In the genomic region with DNA sequence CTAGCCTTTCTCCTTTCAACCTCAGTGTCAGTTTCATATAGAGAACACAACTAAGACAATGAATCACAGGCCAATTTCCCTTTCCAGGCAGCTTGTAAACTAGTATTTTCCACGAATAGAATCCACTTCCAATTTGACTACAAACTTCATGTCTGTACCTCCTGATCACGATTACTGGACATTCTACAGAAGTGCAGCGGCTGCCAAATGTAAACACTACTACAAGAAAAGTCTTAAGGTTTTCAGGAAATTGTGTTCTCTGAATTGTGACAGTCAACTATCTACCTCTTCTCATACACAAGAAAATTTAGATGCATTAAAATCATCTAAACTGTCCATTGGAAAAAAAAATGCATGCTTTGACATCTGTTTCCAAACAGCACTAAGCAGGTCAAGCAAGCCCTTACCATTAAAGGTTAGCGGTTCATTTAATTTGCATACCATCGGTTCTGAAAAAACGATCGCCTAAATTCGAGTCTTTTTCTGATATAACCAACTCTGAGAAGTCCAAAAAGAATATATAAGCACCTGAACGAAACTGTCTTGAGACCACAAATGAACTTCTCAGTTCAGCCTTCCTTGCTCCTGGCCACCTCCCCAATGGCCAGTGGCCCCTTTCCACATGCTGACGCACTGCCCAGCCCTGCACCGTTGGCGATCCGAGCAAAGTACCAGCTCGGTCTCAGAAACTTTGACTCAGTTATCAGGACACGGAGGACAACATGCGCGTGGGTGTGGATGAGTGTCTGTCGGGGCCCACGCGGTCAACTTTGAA, we compare ENCODE assay signal across 8 mouse cellular contexts. TPM values are rescaled to one million over a fixed set of nuclear protein-coding genes. Genes with fewer than 3 reads are reported as not detected.
A peak's percentile ranks its signal among the peaks of the same experiment; 100 is the strongest.
DNase-seq lines count a peak whose midpoint lies in the region; ATAC-seq and TF ChIP-seq lines count a peak whose summit lies in the region.

No protein-coding gene starts in this region.

- intact Hi-C loops in heart, postnatal 25 days (cut with DNase I) = loop anchor here (5.0 to 10.0 kb wide), 4 partner anchors 49 to 577 kb away; a partner anchor contains a TSS
- intact Hi-C loops in left cerebral cortex, postnatal 14 days (cut with DNase I) = loop anchor here (5.0 kb wide), 1 partner anchor 116 kb away; a partner anchor contains a TSS

- H3K4me3 ChIP-seq in embryonic facial prominence, embryonic 13.5 days = peak overlapping the region; percentile 89
- peak overlapping the region; percentile 99 for H3K4me3 ChIP-seq in liver, postnatal 0 days (ENCODE audit: low read depth, low read length)

- H3K4me1 ChIP-seq in embryonic facial prominence, embryonic 13.5 days = peaks cover 7% of the 10 kb centered on the region
- H3K4me1 ChIP-seq in liver, postnatal 0 days (ENCODE audit: insufficient read depth) = peaks cover 6% of the 10 kb centered on the region; the same call in 1 of the 2 replicates

- peak overlapping the region; percentile 89 for H3K9ac ChIP-seq in embryonic facial prominence, embryonic 13.5 days
- H3K9ac ChIP-seq in liver, postnatal 0 days (replicated peaks) = peak overlapping the region; percentile 100

- WGBS in embryonic facial prominence, embryonic 13.5 days = 9% methylated on average over 20 of the region's 20 CpGs
- WGBS in liver, postnatal 0 days (ENCODE audit: insufficient replicate concordance) = 4% methylated on average over 20 of the region's 20 CpGs

- DNase-seq in embryo, embryonic 9.5 days (ENCODE audit: extremely low spot score) = peak; percentile 41
- DNase-seq in embryo, embryonic 10 days (ENCODE audit: low spot score) = no peak
- DNase-seq in A20 (ENCODE audit: low read depth, low spot score) = peak; percentile 76
- DNase-seq in heart, postnatal 25 days (ENCODE audit: low spot score) = peak; percentile 14
- no peak for DNase-seq in liver, postnatal 0 days
- DNase-seq in ovary, postnatal 36 days (ENCODE audit: low spot score) = peak; percentile 34
- no peak for DNase-seq in left cerebral cortex, postnatal 14 days (ENCODE audit: low spot score in 2 of 2)

- TF ChIP-seq EP300 in liver, postnatal 0 days (IDR thresholded peaks at IDR 0.05; ENCODE audit: low read depth) = no peak

- ATAC-seq in embryonic facial prominence, embryonic 13.5 days (ENCODE audit: insufficient number of reproducible peaks, insufficient read depth, low FRiP score, low TSS enrichment, low read depth) = no peak
- peak; percentile 45 for ATAC-seq in liver, postnatal 0 days

- H3K36me3 ChIP-seq in embryonic facial prominence, embryonic 13.5 days = no peaks in the 10 kb centered on the region
- no peaks in the 10 kb centered on the region for H3K36me3 ChIP-seq in liver, postnatal 0 days (replicated peaks; ENCODE audit: insufficient read depth, low read length)

- H3K27me3 ChIP-seq in embryonic facial prominence, embryonic 13.5 days = no peaks in the 10 kb centered on the region
- no peaks in the 10 kb centered on the region for H3K27me3 ChIP-seq in liver, postnatal 0 days (ENCODE audit: insufficient read depth, low read length)

- H3K4me2 ChIP-seq in embryonic facial prominence, embryonic 13.5 days = peak overlapping the region; percentile 95
- H3K4me2 ChIP-seq in liver, postnatal 0 days (ENCODE audit: low read depth, low read length) = peak overlapping the region; percentile 79

- no peak overlapping the region for H3K27ac ChIP-seq in embryonic facial prominence, embryonic 13.5 days
- H3K27ac ChIP-seq in liver, postnatal 0 days (ENCODE audit: low read depth) = peak overlapping the region; percentile 99

- no peak for TF ChIP-seq CTCF in liver, postnatal 0 days (IDR thresholded peaks at IDR 0.05; ENCODE audit: low read depth)

- no peaks in the 10 kb centered on the region for H3K9me3 ChIP-seq in embryonic facial prominence, embryonic 13.5 days
- no peaks in the 10 kb centered on the region for H3K9me3 ChIP-seq in liver, postnatal 0 days (ENCODE audit: low read length)

RNA-seq across cellular contexts. Expression of a gene that starts 1.4 kb away (rescaled TPM):
- 22.1 and 24.5 TPM in 2 replicates for polyA plus RNA-seq in embryonic facial prominence, embryonic 13.5 days (2015; fragmentation: Nextera tagmentation; extraction: Ambion mirVana)
- 10 to 100 TPM; 73.7 to 84.1 TPM for total RNA-seq in heart, postnatal 25 days (2021)
- 20.9 and 21.6 TPM in 2 replicates for polyA plus RNA-seq in liver, postnatal 0 days (2015; fragmentation: Nextera tagmentation; extraction: Ambion mirVana)
- 100 to 1,000 TPM; 170 to 171 TPM for total RNA-seq in left cerebral cortex, postnatal 14 days (2021)

Comparison
In these comparisons a context has a peak if more than half of its experiments do, and no peak if none do; other contexts are left out.
1. DNase-seq: peak in embryo, embryonic 9.5 days (single experiment), A20 (single experiment), heart, postnatal 25 days (single experiment) and ovary, postnatal 36 days (single experiment); none in embryo, embryonic 10 days (single experiment), liver, postnatal 0 days (single experiment) and left cerebral cortex, postnatal 14 days (0 of 2).